Mouse (Mus musculus): Measurements from ENCODE around the gene Stx6. TPM values are rescaled to one million over a fixed set of nuclear protein-coding genes. Genes with fewer than 3 reads are reported as not detected.

Stx6 gene
- 100 to 1,000 TPM; 118 to 122 TPM for total RNA-seq (2021)

DNA sequence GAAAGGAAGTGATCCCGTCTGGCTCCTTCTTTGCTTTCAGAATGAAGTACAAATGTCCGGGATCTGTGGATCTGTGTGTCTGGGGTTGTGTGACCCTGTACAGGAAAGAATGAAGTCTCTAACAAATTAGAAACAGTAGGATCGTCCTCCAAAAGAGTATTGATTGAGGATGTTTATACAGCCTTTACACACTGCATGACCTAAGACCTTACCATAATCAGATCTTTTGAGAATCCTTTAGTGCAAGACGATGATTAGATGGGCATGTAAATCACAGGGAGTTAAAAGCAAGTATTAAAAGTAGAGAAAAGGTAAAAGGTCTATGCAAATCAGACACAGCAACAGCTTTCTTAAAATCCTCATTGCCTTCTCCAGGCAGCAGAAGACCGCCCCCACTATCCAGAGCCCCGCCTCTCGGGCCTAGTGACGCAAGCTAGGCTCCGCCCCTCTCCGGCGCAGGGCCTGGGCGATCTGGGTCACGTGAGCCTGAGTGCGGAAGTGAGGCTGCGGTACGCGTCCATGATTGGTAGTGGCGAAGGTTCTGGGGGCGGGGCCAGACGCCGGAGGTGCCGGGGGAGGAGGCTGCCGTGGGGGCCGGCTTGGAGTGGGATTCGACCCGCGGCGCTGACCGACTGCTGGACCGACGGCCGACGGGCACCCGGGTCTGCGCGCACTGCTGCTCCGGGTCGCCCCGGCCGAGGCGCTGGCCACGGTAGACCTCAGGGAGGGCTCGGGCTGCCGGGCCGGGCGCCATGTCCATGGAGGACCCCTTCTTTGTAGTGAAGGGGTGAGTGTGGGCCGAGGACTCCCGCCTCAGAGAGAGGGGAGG is at the start of gene Stx6:
TSS of gene Stx6 (plus strand) at position 575 of the 829 bp plus-strand sequence.
- peak; percentile 91 to 92 for DNase-seq (ENCODE audit: extremely low spot score in 1 of 2, low spot score in 1 of 2)

DNA sequence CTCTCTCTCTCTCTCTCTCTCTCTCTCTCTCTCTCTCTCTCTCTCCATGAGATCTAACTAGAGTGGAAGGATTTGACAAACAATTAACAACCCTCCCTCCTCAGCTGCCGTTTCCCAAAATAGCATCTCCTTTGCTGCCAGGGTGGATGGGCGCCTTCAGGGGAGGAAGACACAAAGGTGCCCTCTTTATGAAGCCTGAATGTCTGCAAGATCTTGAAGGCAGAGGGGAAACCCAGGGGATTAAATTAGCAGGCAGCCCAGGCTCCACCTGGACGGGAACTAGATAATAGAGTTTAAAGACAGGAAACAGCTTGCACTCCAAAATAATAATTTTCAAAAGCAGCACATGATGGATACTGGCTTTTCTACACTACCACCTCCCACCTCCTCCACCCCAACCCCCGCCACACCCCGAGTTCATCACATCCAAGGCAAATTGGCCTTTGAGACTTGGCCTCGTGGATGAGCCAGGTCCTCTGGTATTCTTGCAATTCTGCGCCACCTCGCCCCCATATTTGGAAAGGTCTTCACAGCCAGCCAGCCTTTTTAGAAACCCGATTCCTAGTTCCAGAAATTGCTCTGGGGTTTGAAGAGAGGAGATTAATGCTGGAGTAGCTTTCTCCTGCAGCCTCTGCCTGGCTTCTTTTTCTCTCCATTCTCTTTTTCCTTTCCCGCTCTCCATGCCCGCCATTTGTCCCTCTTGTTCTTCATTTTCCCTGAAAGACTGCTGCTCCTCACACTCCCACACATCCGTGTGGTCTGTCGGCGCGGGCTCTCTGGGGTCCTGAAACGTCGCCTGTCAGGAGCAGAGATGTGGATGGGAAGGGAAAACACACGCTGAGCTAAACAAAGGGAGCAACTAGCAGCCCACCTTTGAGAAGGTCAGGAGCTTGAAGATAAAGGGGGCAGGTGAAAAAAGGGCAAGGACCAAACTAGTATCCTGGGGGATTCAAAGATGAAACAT is 48.8 kb upstream of the Stx6 start:
- DNase-seq (ENCODE audit: extremely low spot score in 1 of 2, low spot score in 1 of 2): no peak

DNA sequence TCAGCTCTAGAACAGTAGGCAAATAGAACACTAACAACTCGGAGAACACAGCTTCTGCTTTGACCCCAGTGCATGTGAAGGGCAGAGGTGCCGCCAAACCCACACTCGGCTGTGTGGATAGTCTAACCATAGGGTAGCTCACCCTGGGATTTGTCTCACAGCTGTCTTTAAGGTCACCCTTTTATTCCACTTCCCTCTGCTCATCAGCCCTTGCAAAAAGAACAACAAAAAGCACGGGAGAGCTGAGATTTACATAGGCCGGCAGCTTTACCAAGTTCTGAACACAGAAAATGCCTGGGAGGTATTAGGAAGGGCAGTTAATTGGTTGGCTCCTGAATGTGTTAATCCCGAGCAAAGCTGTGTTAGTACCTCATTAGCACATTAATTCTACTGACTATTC is 47.0 kb upstream of the Stx6 start:
- DNase-seq (ENCODE audit: extremely low spot score in 1 of 2, low spot score in 1 of 2): no peak

DNA sequence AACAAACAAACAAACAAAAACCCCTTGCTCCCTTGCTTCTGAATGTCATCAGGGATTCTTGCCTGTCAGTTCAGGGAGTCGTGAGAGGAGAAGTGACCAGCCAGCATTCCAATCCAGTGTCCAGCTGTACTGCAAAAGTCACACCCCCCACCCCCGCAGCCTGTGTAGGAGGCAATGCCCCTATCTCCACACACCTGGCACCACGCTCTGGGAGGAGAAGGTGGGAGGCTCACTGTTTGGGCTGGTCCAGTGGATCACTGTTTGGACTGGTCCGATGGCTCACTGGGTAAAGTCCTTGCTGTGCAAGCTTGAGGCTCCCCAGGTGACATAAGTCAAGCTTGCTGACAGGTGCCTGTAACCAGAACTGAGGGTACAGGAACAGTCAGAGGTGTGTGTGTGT is 46.4 kb upstream of the Stx6 start:
- DNase-seq (ENCODE audit: extremely low spot score in 1 of 2, low spot score in 1 of 2): no peak

- DNase-seq (ENCODE audit: extremely low spot score in 1 of 2, low spot score in 1 of 2): no peak
Observed at GRCm38 (mm10) chr1:155112875-155113274, 45.6 kb upstream of the Stx6 start.

- no peak for DNase-seq (ENCODE audit: extremely low spot score in 1 of 2, low spot score in 1 of 2)
Observed at GRCm38 (mm10) chr1:155113946-155114345, 44.6 kb upstream of the Stx6 start.

DNA sequence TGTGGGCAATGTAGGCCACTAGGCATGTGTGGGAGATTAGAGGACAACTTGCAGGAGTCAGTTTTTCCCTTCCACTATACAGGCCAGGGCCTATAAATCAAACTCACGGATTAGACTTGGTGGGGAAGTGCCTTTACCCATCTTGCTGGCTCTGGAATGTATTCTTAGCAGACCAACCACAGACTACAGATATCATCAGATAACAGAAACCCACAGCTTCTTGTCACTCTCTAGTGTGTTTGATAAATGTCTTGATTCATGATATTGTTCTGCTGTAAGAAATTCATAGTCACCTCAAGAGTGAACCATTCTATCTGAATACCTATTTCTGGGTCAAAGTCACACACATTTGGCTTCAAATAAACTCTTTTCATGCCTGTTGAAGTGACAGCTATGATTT is 38.8 kb upstream of the Stx6 start:
- DNase-seq (ENCODE audit: extremely low spot score in 1 of 2, low spot score in 1 of 2): no peak

DNA sequence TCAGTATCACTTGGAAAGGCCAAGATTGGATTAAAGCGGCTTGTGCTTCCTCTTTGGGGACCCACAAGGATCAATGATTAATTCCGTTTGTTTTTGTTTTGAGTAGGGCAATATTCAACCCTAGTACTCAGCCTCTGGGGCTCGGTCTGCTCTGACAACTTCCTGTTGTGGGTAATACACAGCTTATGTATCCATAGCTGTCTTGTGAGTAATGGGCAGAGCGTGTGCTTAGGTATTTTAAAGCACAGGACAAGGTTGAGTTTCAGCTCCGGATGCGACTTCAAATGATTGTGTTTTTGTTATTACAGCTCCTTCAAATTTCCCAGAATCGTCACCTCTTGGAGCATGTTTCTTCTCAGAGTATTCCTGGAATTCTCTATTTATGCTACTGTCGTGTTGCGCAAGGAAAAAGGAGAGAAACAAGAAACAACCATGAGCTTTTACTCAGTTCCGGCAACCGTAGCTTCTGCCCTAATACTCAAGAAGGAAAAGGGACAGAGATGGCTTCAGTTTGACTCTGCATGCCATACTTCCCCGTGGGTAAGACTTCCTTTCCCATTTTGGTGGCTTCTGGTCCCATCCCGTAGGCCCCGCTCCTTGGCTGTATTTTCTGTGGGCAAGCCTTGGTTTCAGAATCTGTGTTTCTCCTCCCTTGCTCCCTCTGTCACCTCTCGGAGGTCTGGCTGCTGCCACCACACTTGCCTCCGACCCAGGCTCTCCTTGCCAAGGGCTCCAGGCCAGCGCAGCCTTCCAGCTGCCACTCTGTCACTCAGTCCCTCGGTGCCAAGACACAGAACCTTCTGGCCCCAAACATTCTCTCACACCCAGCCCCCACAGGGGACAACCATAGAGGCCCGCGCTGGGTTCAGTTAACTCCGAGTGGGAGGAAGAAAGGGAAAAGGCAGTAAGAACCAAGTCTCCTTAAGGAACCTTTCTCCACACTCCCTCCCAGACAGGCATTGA is 36.3 kb upstream of the Stx6 start:
- DNase-seq (ENCODE audit: extremely low spot score in 1 of 2, low spot score in 1 of 2): peak in 1 of 2 experiments; percentile 29

- no peak for DNase-seq (ENCODE audit: extremely low spot score in 1 of 2, low spot score in 1 of 2)
Observed at GRCm38 (mm10) chr1:155124397-155124796, 34.1 kb upstream of the Stx6 start.

- no peak for DNase-seq (ENCODE audit: extremely low spot score in 1 of 2, low spot score in 1 of 2)
Observed at GRCm38 (mm10) chr1:155126716-155127115, 31.8 kb upstream of the Stx6 start.

DNA sequence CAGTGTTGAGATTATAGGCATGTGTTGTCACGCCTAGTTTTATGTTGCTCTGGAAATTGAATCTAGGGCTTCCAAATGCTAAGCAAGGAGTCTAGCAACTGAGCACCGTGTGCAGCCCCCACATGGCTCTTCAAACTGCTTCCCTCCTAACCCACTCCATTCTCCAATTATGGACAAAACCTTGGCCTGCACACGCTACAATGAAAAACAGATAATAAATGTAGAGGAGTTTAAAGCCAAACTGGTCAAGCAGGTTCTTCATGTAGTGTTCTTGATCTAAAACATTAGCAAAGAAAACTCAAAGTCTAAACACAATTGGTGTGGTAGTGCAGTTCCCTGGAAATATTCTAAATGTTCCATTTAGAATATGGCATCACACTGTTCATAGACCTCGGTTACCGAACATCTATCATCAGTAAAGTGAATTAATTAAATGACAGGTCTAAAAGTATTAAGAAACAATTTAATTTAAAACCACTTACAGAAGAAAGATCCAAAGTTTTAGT is 31.0 kb upstream of the Stx6 start:
- no peak for DNase-seq (ENCODE audit: extremely low spot score in 1 of 2, low spot score in 1 of 2)

DNA sequence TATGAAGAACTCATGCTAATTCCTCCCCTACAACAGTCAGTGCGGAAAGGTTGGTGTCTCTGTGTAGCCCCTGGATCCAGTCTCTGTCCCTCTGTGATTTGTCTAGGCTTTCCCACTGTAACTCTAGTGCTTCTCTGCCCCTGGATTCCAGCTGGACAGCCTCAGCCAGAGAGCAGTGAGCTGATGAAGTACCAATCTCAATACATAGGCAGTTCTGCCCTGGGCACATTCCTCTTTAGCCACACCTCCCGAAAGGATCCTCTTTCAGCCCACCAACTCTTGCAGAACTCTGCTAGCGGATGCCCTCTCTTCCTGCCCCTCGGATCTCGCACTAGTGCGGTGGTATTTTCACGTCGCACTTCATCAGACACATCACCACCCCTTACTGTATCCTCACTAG is 23.6 kb upstream of the Stx6 start:
- no peak for DNase-seq (ENCODE audit: extremely low spot score in 1 of 2, low spot score in 1 of 2)

DNA sequence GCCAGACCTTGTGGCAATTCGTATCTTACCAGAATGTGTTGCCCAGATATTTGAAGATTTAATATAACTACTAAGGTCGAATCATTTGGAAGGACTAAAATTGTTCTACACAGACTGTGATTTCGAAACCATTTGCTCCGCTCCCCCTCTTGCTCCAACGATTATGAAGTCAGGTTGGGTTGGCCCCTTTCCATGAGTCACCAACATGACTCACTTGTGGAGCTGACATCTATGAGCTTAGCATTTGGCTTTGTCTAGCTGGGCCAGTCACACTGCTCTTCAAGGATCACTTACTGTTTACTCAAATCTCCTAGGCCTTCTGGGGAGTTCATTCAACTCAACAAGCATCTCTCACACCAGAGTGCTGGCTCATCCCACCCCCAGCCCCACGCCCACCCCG is 19.7 kb upstream of the Stx6 start:
- DNase-seq (ENCODE audit: extremely low spot score in 1 of 2, low spot score in 1 of 2): no peak

DNA sequence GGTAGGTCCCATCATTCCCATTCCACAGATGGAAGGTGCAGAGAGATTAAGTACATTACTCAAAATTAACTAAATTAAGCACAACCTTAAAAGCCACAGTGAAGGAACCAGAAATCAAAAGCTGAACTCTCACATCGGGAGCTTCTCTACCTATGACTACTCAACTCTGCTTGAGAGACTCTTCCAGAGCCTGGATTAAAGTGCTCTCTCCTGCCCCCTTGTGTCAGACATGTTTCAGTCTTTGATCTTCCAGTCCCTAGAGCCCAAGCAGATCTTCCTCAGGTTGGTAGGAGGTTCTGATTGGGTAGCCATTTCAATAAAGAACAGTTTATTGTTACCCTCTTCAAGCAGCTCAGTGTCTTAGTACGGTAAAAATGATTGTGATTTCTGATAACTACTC is 18.4 kb upstream of the Stx6 start:
- peak in 1 of 2 experiments; percentile 67 for DNase-seq (ENCODE audit: extremely low spot score in 1 of 2, low spot score in 1 of 2)

DNA sequence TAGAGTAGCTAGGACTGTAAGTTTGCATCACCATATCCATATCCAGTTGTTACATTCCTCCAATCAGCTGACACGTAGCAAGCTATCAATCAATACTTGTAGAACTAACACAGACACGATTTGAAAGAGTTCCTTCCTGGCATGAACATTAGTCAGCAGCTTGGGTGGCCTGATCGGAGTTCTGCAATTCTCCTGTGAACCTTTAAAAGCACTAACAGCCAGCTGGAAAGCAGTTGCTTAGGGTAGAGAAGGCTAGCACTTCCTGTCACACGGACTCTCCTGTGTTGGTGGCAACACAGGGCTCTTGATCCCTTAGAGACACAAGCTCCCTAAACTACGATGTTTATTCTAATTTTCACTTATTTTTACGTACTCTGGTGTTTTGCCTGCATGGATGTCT is 12.9 kb upstream of the Stx6 start:
- DNase-seq (ENCODE audit: extremely low spot score in 1 of 2, low spot score in 1 of 2): no peak

DNA sequence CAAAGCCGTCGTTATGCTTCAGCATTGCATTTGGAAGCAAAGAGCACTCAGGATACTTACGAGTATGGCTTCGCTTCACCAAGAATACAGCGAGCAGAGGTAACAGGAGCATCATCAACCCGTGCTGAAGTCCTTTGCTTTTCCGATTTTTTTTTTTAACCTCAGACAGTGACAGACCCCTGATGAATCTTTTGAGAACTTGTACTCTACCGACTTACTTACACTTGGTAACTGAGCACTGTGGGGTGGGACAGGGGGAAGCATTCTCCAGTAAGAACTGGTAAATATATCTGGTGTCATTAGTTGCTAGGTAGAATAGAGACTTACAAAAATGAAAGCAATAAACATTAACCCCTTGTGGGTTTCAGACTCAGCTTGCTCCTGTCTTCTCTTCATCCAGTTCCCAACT is 11.9 kb upstream of the Stx6 start, which contains the start of gene Mr1:
TSS of gene Mr1 (minus strand) at position 243 of the 409 bp plus-strand sequence.
- no peak for DNase-seq (ENCODE audit: extremely low spot score in 1 of 2, low spot score in 1 of 2)

DNA sequence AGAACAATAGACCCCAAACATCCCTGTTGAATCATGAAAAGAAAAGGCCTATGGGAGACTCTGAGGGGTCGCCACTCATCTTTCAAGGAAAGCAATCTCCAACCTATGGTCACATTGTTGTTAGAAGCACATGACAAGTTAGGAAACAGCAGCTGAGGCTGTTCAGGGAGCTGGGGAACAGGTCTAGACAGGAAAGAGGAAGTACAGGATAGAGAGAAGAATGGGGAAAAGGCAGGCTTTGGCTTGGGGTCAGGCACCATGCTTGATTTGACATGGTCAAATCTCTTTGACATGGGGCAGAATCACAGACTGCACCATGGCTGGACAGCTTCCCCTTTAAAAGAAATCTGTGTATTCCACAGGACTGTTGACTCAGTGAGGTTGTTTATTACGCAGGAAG is 11.3 kb upstream of the Stx6 start:
- no peak for DNase-seq (ENCODE audit: extremely low spot score in 1 of 2, low spot score in 1 of 2)

DNA sequence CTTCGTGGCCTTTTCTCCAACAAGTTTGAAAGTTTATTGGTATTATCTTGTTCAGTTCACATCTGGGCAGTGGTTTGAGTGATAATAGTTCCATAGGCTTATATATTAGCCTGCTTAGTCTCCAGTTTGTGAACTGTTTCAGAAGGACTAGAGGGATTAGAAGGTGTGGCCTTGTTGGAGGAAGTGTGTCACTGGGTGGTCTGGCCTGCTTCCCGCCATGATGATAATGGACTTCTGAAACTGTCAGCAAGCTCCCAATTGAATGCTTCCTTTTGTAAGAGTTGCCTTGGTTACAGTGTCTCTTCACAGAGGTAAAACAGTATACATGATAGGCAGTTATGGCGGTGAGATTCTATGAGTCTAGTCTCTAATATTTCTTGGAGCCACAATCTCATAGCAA is 9.1 kb upstream of the Stx6 start:
- DNase-seq (ENCODE audit: extremely low spot score in 1 of 2, low spot score in 1 of 2): no peak

- DNase-seq (ENCODE audit: extremely low spot score in 1 of 2, low spot score in 1 of 2): no peak
Observed at GRCm38 (mm10) chr1:155150821-155151220, 7.7 kb upstream of the Stx6 start.

- no peak for DNase-seq (ENCODE audit: extremely low spot score in 1 of 2, low spot score in 1 of 2)
Observed at GRCm38 (mm10) chr1:155153906-155154305, 4.6 kb upstream of the Stx6 start.
